Mouse (Mus musculus) liver, embryonic 18 days (tissue): ENCODE measurements around the gene Zfp59. TPM values are rescaled to one million over a fixed set of nuclear protein-coding genes. Genes with fewer than 3 reads are reported as not detected.

Source experiments
- polyA plus RNA-seq: library from polyadenylated mRNA; depleted of rRNA; stranded (reverse); fragments of >200 nt; gene quantifications from 2 replicates; pipeline ENCODE4 v1.2.3, GENCODE M21; 2012; rRNA removed

Gene Zfp59
- polyA plus RNA-seq: 0.78 and 0.82 TPM in 2 replicates

DNA sequence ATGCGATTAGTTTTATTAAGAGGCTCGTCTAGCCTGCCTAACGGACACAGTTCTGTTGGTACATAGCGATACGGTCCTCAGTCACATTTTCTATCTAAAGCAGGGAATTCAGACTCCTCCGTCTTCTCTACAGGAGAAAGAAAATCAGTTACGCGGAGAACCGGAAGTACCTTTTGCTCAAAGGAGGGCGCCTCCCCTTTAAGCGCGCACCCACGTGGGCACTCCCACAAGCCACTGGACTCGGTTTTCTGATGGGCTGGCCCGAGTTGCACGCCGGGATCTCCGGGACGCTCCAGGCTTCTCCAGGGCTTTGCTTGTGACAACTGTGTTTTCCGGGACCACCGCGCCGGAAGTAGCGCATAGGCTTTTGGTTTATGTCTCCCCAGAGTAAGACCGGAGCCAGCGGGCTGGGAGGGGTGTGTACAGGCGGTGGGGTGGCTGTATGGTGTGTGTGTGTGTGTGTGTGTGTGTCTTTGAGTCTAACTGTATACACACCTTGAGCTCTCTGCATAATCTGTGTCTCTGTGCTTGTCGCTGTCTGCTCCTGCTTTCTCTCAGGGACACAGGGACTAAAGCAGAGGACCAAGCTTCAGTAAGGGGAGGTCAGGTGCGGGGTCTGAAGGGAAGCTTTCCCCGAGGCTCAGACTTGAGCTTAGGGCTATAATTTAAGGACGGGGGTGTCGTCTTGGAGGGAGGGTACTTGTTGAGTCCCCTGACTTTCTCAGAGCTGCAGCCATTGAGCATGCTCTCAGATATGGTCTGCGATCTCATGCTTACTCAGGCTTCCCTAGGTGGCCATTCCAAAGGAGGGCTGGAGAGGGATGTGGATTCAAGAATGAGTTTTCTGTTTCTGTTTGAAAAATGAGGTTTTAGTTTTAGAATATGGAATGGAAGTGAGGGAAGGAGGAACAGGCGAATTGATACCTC is at the start of gene Zfp59:
Zfp59 (plus strand) TSS at position 285 of the 927 bp plus-strand sequence.

DNA sequence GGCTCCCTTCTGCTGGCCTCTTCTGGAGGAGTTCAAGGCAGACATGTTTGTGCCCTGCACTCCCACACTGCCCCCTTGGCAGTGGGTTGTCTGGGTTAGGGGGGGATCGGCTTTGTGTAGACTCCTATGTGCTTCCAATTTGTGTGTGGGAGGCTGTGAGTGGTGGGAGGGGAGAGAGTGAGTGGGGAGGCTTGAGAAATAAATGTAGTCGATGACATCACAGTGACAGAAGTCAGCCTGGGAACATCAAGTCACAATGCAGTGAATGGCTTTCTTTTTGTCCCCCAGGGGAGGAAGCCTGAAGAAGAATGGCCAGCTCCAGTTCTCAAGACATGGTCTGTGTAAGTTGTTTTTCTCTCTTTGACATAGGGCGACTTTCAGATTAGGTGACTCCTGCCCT is 31.5 kb upstream of the Zfp59 start, which contains the start of gene Zfp626:
Zfp626 (plus strand) TSS at position 301 of the 400 bp plus-strand sequence.

DNA sequence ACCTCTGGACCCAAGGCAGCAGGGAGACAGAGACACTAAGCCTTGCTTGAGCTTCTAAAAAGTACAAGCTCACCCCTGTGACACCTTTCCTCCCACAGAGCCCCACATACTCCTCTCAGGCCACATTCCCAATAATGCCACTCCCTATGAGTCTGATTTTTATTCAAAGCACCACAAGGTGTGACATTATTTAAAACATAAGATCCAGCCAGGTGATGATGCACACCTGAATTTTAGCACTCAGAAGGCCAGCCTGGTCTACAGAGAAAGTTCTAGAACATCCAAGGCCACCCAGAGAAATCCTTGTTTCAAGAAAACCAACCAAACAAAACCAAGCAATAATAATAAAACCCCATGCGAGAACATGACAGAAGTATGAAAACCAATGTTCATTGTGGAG is 18.8 kb downstream of the Zfp59 start, which contains the start of gene Zfp607a:
Zfp607a (plus strand) TSS at position 301 of the 400 bp plus-strand sequence.

Other genes starting within 250 kb of the Zfp59 start
- gene Akt2, start 247.1 kb upstream of the Zfp59 start, polyA plus RNA-seq: 28.2 and 30.4 TPM in 2 replicates
- gene Ttc9b, start 184.7 kb upstream of the Zfp59 start, polyA plus RNA-seq: not detected in 2 replicates
- gene Map3k10, start 164.0 kb upstream of the Zfp59 start, polyA plus RNA-seq: 4.6 and 5.2 TPM in 2 replicates
- gene Zfp607b, start 149.3 kb upstream of the Zfp59 start, polyA plus RNA-seq: 0.24 and 0.30 TPM in 2 replicates
- 1.3 and 1.4 TPM in 2 replicates for gene Zfp60, start 107.2 kb upstream of the Zfp59 start, polyA plus RNA-seq
- 0.77 and 0.79 TPM in 2 replicates for gene Zfp626, start 31.4 kb upstream of the Zfp59 start, polyA plus RNA-seq
- 0.60 and 0.63 TPM in 2 replicates for gene Zfp607a, start 18.9 kb downstream of the Zfp59 start, polyA plus RNA-seq
- 0.73 and 0.93 TPM in 2 replicates for gene Zfp974, start 90.9 kb downstream of the Zfp59 start, polyA plus RNA-seq
- gene Zfp780b, start 140.6 kb downstream of the Zfp59 start, polyA plus RNA-seq: 1.3 TPM in 2 replicates
- 0.45 and 0.56 TPM in 2 replicates for gene Zfp850, start 175.5 kb downstream of the Zfp59 start, polyA plus RNA-seq
- gene Psmc4, start 211.5 kb downstream of the Zfp59 start, polyA plus RNA-seq: 68.3 and 74.1 TPM in 2 replicates
- gene Fcgbp, start 232.6 kb downstream of the Zfp59 start, polyA plus RNA-seq: 0.07 and 0.29 TPM in 2 replicates